Mouse (Mus musculus) kidney, postnatal 0 days (tissue): ENCODE measurements around the gene Dapl1. TPM values are rescaled to one million over a fixed set of nuclear protein-coding genes. Genes with fewer than 3 reads are reported as not detected.

Source experiments
- ATAC-seq: fragments of 200-750 bp; cut with Nextera tagmentation; replicated peaks from 2 replicates; pipeline ENCODE4 v1.8.0; 2017; ENCODE audit warnings: low read depth, moderate number of reproducible peaks, moderate TSS enrichment, moderate library complexity; ENCODE audit not compliant: low FRiP score
- DNase-seq: peaks from one replicate; pipeline ENCODE4 v3.0.0-alpha.2; 2016; ENCODE audit warnings: low spot score
- H3K27ac ChIP-seq: fragments of 300-500 bp; sonication (generic); 2 replicates; pipeline ENCODE4 v1.5.1; 2014; ENCODE audit warnings: mild to moderate bottlenecking
- H3K27me3 ChIP-seq: fragments of 300-500 bp; sonication (generic); 2 replicates; pipeline ENCODE4 v1.6.1; 2014; ENCODE audit warnings: low read length, mixed read lengths; ENCODE audit not compliant: insufficient read depth
- H3K36me3 ChIP-seq: fragments of 300-500 bp; sonication (generic); 2 replicates; pipeline ENCODE4 v1.6.1; 2014; ENCODE audit warnings: low read length, mixed read lengths; ENCODE audit not compliant: insufficient read depth
- H3K4me1 ChIP-seq: fragments of 300-500 bp; sonication (generic); replicated peaks from 2 replicates; pipeline ENCODE4 v1.6.1; 2014; ENCODE audit warnings: antibody characterized with exemption, low read length, mixed read lengths; ENCODE audit not compliant: insufficient read depth
- H3K4me2 ChIP-seq: fragments of 300-500 bp; sonication (generic); 2 replicates; pipeline ENCODE4 v1.6.1; 2014; ENCODE audit warnings: mild to moderate bottlenecking, low read length, moderate library complexity, mixed read lengths
- H3K4me3 ChIP-seq: fragments of 300-500 bp; sonication (generic); replicated peaks from 2 replicates; pipeline ENCODE4 v1.5.1; 2014; ENCODE audit warnings: low read depth, low read length
- H3K9ac ChIP-seq: fragments of 300-500 bp; sonication (generic); 2 replicates; pipeline ENCODE4 v1.6.1; 2014; ENCODE audit warnings: low read depth, low read length
- H3K9me3 ChIP-seq: fragments of 300-500 bp; sonication (generic); replicated peaks from 2 replicates; pipeline ENCODE4 v1.6.1; 2016; ENCODE audit warnings: low read length, inconsistent platforms, mixed read lengths
- CTCF ChIP-seq: IDR thresholded peaks from 2 replicates; pipeline ENCODE4 v1.5.1; 2016; ENCODE audit warnings: antibody characterized with exemption, low read depth, mild to moderate bottlenecking, moderate library complexity
- WGBS: fragments of 180-500 bp; shearing (Covaris S2); extraction: QIAGEN DNeasy Blood & Tissue Kit; methylation state at CpG from one replicate; pipeline ENCODE4 v1.1.7; 2014; 5-methylcytosine and 5-hydroxymethylcytosine counted together
- polyA plus RNA-seq: library from polyadenylated mRNA; unstranded; fragments of >200 nt; fragmentation: Nextera tagmentation; extraction: Ambion mirVana; gene quantifications from 2 replicates; pipeline ENCODE4 v1.2.1, GENCODE M21; 2015

Dapl1 gene
- polyA plus RNA-seq, 1 experiment from 2014 or later: 13.0 TPM

GRCm38 (mm10) chr2:59462086-59462485 lies 22.4 kb upstream of the Dapl1 start:
- H3K9me3 ChIP-seq: no peaks in the 10 kb centered on the region
- DNase-seq: no peak
- ATAC-seq: no peak
- H3K4me1 ChIP-seq: no peaks in the 10 kb centered on the region
- H3K36me3 ChIP-seq: no peaks in the 10 kb centered on the region
- H3K9ac ChIP-seq: no peak overlapping the region
- H3K27me3 ChIP-seq: no peaks in the 10 kb centered on the region
- no peak overlapping the region for H3K4me2 ChIP-seq
- no peak overlapping the region for H3K4me3 ChIP-seq
- H3K27ac ChIP-seq: no peak overlapping the region
- 81% methylated on average over 6 of the region's 6 CpGs for WGBS
- no peak for TF ChIP-seq CTCF

GRCm38 (mm10) chr2:59463428-59464182 lies 20.8 kb upstream of the Dapl1 start:
- H3K4me1 ChIP-seq: no peaks in the 10 kb centered on the region
- no peak overlapping the region for H3K9ac ChIP-seq
- no peak overlapping the region for H3K4me2 ChIP-seq
- ATAC-seq: no peak
- no peaks in the 10 kb centered on the region for H3K36me3 ChIP-seq
- H3K9me3 ChIP-seq: no peaks in the 10 kb centered on the region
- no peak overlapping the region for H3K4me3 ChIP-seq
- H3K27ac ChIP-seq: no peak overlapping the region
- no peak for TF ChIP-seq CTCF
- no peak for DNase-seq
- no peaks in the 10 kb centered on the region for H3K27me3 ChIP-seq
- 57% methylated on average over 12 of the region's 12 CpGs for WGBS

- WGBS: 90% methylated on average over 5 of the region's 5 CpGs
- TF ChIP-seq CTCF: no peak
- Histone ChIP-seq H3K27me3 (no peaks in the 10 kb centered on the region), H3K4me1 (no peaks in the 10 kb centered on the region), H3K9me3 (no peaks in the 10 kb centered on the region), H3K9ac (no peak overlapping the region), H3K4me3 (no peak overlapping the region), H3K27ac (no peak overlapping the region), H3K36me3 (no peaks in the 10 kb centered on the region), H3K4me2 (no peak overlapping the region)
- ATAC-seq: no peak
- DNase-seq: no peak
Observed at GRCm38 (mm10) chr2:59465671-59466070, 18.8 kb upstream of the Dapl1 start.

GRCm38 (mm10) chr2:59466358-59466757 lies 18.1 kb upstream of the Dapl1 start:
- no peak for TF ChIP-seq CTCF
- H3K27ac ChIP-seq: no peak overlapping the region
- H3K4me1 ChIP-seq: no peaks in the 10 kb centered on the region
- no peaks in the 10 kb centered on the region for H3K9me3 ChIP-seq
- WGBS: 80% methylated on average over 5 of the region's 5 CpGs
- no peak overlapping the region for H3K4me2 ChIP-seq
- no peak overlapping the region for H3K4me3 ChIP-seq
- no peak for ATAC-seq
- DNase-seq: no peak
- no peaks in the 10 kb centered on the region for H3K27me3 ChIP-seq
- no peaks in the 10 kb centered on the region for H3K36me3 ChIP-seq
- no peak overlapping the region for H3K9ac ChIP-seq

- H3K9me3 ChIP-seq: no peaks in the 10 kb centered on the region
- no peak overlapping the region for H3K4me2 ChIP-seq
- H3K27ac ChIP-seq: no peak overlapping the region
- no peak for ATAC-seq
- TF ChIP-seq CTCF: no peak
- no peaks in the 10 kb centered on the region for H3K4me1 ChIP-seq
- no peaks in the 10 kb centered on the region for H3K27me3 ChIP-seq
- DNase-seq: no peak
- no peaks in the 10 kb centered on the region for H3K36me3 ChIP-seq
- H3K9ac ChIP-seq: no peak overlapping the region
- WGBS: 39% methylated on average over 4 of the region's 4 CpGs
- H3K4me3 ChIP-seq: no peak overlapping the region
Observed at GRCm38 (mm10) chr2:59467085-59467484, 17.4 kb upstream of the Dapl1 start.

GRCm38 (mm10) chr2:59467976-59468375 lies 16.5 kb upstream of the Dapl1 start:
- H3K4me3 ChIP-seq: no peak overlapping the region
- no peak overlapping the region for H3K9ac ChIP-seq
- DNase-seq (no peak), ATAC-seq (no peak)
- no peaks in the 10 kb centered on the region for H3K4me1 ChIP-seq
- no peaks in the 10 kb centered on the region for H3K27me3 ChIP-seq
- TF ChIP-seq CTCF: no peak
- no peak overlapping the region for H3K27ac ChIP-seq
- no peak overlapping the region for H3K4me2 ChIP-seq
- no peaks in the 10 kb centered on the region for H3K9me3 ChIP-seq
- 92% methylated on average over 6 of the region's 6 CpGs for WGBS
- H3K36me3 ChIP-seq: no peaks in the 10 kb centered on the region
